Comparison of ENCODE assay signal across 10 mouse cellular contexts in genomic region chr3:149007860-149008633, GRCm38 (mm10). TPM values are rescaled to one million over a fixed set of nuclear protein-coding genes. Genes with fewer than 3 reads are reported as not detected.
DNase-seq lines count a peak whose midpoint lies in the region; ATAC-seq lines count a peak whose summit lies in the region.
"Had no signal": no experiment of that assay in that cellular context is flagged by ENCODE, and none has a peak within 500 bp of the region (broad histone marks: within the 10 kb centered on the region; RNA-seq: fewer than 3 reads in every experiment).

No protein-coding gene starts in this region.

- no peak overlapping the region for H3K9ac ChIP-seq in heart, embryonic 14.5 days (ENCODE audit: low read length)
- H3K9ac ChIP-seq in neural tube, embryonic 15.5 days (replicated peaks), result no peak overlapping the region
- H3K9ac ChIP-seq in intestine, embryonic 16.5 days (ENCODE audit: low read depth, low read length), result no peak overlapping the region

- peak overlapping the region; percentile 52 for H3K4me2 ChIP-seq in heart, embryonic 14.5 days (ENCODE audit: low read length)
- peak overlapping the region; percentile 11; the same call in 1 of the 2 replicates for H3K4me2 ChIP-seq in neural tube, embryonic 15.5 days
- peak overlapping the region; percentile 54 for H3K4me2 ChIP-seq in intestine, embryonic 16.5 days (ENCODE audit: low read depth, low read length)

- H3K27ac ChIP-seq in heart, embryonic 14.5 days (replicated peaks in 1 of 2; ENCODE audit: control insufficient read depth in 1 of 2, insufficient read depth in 1 of 2, low read depth in 2 of 2, low read length in 2 of 2), result no peak overlapping the region
- no peak overlapping the region for H3K27ac ChIP-seq in neural tube, embryonic 15.5 days (replicated peaks)
- H3K27ac ChIP-seq in intestine, embryonic 16.5 days (ENCODE audit: low read length), result no peak overlapping the region

- 43% methylated on average over 20 of the region's 20 CpGs for WGBS in heart, embryonic 14.5 days
- 68% methylated on average over 20 of the region's 20 CpGs for WGBS in neural tube, embryonic 15.5 days
- 38% methylated on average over 20 of the region's 20 CpGs for WGBS in intestine, embryonic 16.5 days

- DNase-seq in heart, postnatal 25 days (ENCODE audit: low spot score), result no peak
- no peak for DNase-seq in neural tube, embryonic 10.5 days (ENCODE audit: extremely low spot score, low spot score)
- peak; percentile 75 for DNase-seq in yolk sac, embryonic 10.5 days (ENCODE audit: low spot score)
- DNase-seq in embryo, embryonic 9.5 days (ENCODE audit: extremely low spot score), result no peak
- DNase-seq: kidney, adult 18-20 months; lung, adult 18-20 months; retina, postnatal 1 day had no signal

- no peak for ATAC-seq in heart, embryonic 14.5 days (ENCODE audit: insufficient number of reproducible peaks, insufficient read depth, low FRiP score, low read depth)
- no peak for ATAC-seq in neural tube, embryonic 15.5 days (ENCODE audit: low FRiP score)
- peak; percentile 70 for ATAC-seq in intestine, embryonic 16.5 days

- intact Hi-C loops in heart, postnatal 25 days (cut with DNase I), result no loop called here

- no peaks in the 10 kb centered on the region for H3K27me3 ChIP-seq in heart, embryonic 14.5 days (ENCODE audit: control insufficient read depth, insufficient read depth, low read length)
- no peaks in the 10 kb centered on the region for H3K27me3 ChIP-seq in neural tube, embryonic 15.5 days (replicated peaks)
- H3K27me3 ChIP-seq in intestine, embryonic 16.5 days (replicated peaks; ENCODE audit: control insufficient read depth, insufficient read depth, low read length), result no peaks in the 10 kb centered on the region

- peak overlapping the region; percentile 3 to 4; a peak in 3 of 4 replicates for H3K4me3 ChIP-seq in heart, embryonic 14.5 days (ENCODE audit: control insufficient read depth in 1 of 2, insufficient read depth in 1 of 2, low read depth in 1 of 2, low read length in 2 of 2)
- no peak overlapping the region for H3K4me3 ChIP-seq in neural tube, embryonic 15.5 days (replicated peaks)
- peak overlapping the region; percentile 9; the same call in 1 of the 2 replicates for H3K4me3 ChIP-seq in intestine, embryonic 16.5 days (ENCODE audit: low read length)

- peaks cover 9 to 10% of the 10 kb centered on the region in 2 experiments for H3K4me1 ChIP-seq in heart, embryonic 14.5 days (ENCODE audit: control insufficient read depth in 2 of 2, insufficient read depth in 2 of 2, low read length in 2 of 2)
- H3K4me1 ChIP-seq in neural tube, embryonic 15.5 days, result peaks cover 5% of the 10 kb centered on the region; the same call in 1 of the 2 replicates
- peaks cover 7% of the 10 kb centered on the region for H3K4me1 ChIP-seq in intestine, embryonic 16.5 days (ENCODE audit: control insufficient read depth, insufficient read depth, low read length)

- no peaks in the 10 kb centered on the region for H3K9me3 ChIP-seq in heart, embryonic 14.5 days (ENCODE audit: control insufficient read depth, low read length)
- no peaks in the 10 kb centered on the region for H3K9me3 ChIP-seq in neural tube, embryonic 15.5 days (replicated peaks)
- no peaks in the 10 kb centered on the region for H3K9me3 ChIP-seq in intestine, embryonic 16.5 days (ENCODE audit: control insufficient read depth, low read length)

- H3K36me3 ChIP-seq in heart, embryonic 14.5 days (ENCODE audit: control insufficient read depth, insufficient read depth, low read length), result no peaks in the 10 kb centered on the region
- no peaks in the 10 kb centered on the region for H3K36me3 ChIP-seq in neural tube, embryonic 15.5 days
- H3K36me3 ChIP-seq in intestine, embryonic 16.5 days (ENCODE audit: control insufficient read depth, insufficient read depth, low read length), result no peaks in the 10 kb centered on the region

RNA-seq across cellular contexts. Expression of gene Adgrl2, which starts 17.7 kb away (rescaled TPM):
- 47.1 and 49.2 TPM in 2 replicates for polyA plus RNA-seq in heart, embryonic 14.5 days (2014; fragmentation: Nextera tagmentation; extraction: Ambion mirVana)
- 10 to 100 TPM; 57.2 to 57.6 TPM for total RNA-seq in heart, postnatal 25 days (2021)
- polyA plus RNA-seq in neural tube, embryonic 15.5 days (2015; fragmentation: Nextera tagmentation; extraction: Ambion mirVana), result 136 and 171 TPM in 2 replicates
- polyA plus RNA-seq in intestine, embryonic 16.5 days (2015; fragmentation: Nextera tagmentation; extraction: Ambion mirVana), result 24.4 and 26.8 TPM in 2 replicates
